Mouse (Mus musculus) v-Abl transformed pro-B cells (cell line): ENCODE measurements around the gene Col8a2.

ENCODE experiments used
- in situ Hi-C, 2 experiments: fragments of 400-800 bp; cut with MboI; formaldehyde crosslinking; loops; one replicate each; pipeline ENCODE4 v1.15.1; 2025; ENCODE audit not compliant: unreplicated experiment in 2 of 2

Gene Col8a2

DNA sequence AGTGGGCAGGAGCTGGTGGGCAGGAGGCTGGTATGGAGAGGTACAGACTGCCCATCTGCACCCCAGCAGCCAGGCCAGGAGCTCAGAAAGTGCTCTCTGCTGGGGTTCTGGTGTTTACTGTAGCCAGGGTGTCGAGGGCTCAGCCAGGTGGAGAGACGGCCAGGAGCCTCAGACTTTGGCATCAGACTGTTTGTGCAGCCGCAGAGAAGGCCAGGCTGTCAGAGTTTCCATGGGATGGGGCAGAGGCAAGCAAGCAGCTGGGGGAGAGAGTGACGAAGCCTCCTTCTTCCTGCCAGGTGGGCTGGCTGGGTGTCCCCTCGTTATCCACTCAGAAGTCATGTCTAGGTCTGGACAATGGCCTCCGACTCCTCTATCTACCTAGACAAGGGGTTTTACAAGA is 8.6 kb downstream of the Col8a2 start:
- in situ Hi-C loops = no loop called here

DNA sequence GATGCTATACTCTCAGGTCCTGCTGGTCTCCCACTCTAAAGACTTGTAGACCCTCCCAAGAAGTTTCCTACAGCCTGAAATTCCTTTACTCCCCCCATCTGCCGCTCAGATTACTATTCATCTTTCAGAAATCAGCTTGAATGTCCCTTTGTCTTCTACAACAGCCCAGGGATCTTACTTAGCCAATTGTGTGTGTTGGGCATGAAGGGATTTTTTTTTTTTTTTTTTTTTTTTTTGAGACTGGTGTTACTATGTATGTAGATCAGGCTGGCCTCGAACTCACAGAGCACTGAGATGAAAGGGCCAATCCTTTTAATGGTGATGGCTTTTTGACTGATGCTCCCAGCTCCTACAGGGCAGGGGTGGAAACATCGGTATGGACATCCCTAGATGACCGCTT is 9.3 kb downstream of the Col8a2 start:
- in situ Hi-C loops = no loop called here

DNA sequence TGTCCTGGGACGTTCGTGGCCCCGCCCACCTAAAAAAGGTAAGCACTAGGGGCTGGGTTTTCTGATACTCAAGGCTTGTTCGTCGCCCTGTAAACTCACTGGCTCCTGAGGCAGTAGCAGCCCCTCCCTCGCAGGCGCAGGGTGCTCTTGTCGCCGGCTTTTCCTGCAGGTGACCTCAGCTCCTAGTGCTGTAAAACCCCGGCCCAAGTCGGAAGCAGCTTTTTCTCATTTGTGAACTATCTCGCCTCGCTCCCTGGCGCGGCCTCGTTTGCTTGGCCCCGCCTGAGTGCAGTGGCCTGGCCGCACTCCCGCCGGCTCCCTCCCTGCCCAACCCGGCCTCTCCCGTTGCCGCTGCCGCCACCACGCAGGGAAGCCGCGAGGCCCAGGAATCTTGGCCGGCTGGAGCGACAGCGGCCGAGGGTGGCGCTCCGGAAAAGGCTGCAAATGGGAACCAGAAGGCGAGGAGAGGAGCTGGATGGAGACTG is 10.1 kb downstream of the Col8a2 start:
- in situ Hi-C loops = no loop called here

DNA sequence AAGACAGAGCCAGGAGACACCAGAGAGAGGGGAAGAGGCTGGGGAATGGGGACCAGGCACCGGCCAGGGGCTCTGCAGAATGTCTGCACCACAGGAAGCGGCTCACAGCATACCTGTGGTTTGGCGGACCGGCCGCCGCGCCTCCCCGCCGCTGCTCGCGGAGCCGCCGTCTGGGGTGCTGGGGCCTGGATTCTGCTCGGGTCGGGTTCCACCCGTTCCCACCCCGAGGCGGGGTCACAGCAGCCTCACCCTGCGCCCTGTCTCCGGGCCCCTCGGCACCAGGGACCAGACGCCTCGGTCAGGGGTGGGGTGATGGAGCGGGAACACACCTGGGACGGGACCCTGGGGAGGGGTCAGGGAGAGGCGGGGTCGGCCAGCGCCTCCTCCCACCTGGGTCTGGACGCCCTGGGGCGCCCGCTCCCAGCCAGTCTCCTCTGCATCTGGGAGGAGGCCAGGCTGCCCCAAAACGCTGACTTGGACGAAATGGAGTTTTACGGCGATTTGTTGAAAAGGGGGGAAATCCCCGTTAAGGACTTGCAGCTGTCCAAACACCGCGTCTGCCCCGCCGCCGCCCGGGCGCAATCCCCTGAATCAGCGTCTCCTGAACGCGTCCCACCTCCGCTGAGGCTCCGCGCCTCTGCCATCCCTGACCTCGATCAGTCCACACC is 14.5 kb downstream of the Col8a2 start:
- in situ Hi-C loops = loop anchor here in 1 of 2 experiments (25.0 kb wide), 1 partner anchor 1139 kb away; no protein-coding TSS in a partner anchor

DNA sequence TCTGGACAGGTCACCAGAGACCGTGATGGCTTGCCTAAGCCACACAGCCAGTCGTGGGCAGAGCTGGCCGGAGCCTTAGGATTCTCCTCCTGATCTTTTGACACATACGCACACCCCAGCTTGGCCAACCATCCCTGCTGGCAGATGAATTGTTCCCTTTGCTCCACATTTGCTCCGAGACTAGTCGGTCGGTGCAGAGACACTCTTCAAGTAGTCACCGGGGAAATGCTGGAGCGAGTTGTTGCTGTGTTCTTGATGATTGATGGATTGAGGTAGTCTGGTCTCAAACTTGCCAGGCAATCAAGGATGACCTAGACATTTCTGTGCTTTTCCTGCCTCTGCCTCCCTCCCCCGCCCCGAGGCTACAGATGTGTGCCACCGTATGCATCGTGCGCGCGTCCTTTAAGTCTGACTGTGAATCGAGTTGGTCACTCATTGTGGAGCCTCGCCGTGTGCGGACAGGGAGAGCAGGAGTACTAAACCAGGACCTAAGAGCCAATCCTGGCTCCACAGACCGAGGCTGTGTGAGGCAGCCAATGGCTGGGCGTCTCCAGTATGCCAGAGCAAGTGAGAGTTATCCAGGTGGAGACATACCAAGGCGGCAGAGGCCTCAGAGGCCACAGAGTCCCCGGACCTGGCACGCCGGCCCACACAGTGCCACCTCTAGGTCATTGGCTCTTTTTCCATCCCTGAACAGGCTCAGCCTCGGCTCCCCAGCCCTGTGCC is 15.2 kb downstream of the Col8a2 start:
- in situ Hi-C loops = loop anchor here in 1 of 2 experiments (25.0 kb wide), 1 partner anchor 1139 kb away; no protein-coding TSS in a partner anchor

DNA sequence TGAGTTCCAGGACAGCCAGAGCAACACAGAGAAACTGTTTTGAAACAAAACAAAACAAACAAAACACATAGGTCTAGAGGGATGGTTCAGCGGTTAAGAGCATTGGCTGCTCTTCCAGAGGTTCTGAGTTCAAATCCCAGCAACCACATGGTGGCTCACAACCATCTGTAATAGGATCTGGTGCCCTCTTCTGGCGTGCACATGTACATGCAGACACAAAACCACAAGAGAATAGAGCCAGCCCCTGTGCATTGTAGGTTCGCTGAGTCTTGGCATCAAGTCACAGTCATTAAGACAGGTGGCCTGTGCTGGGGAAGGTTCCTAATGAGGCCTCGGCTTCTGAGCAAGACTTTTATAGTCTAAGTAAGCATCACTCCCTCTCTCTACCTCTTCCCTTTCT is 17.3 kb downstream of the Col8a2 start:
- in situ Hi-C loops = loop anchor here in 1 of 2 experiments (25.0 kb wide), 1 partner anchor 1142 kb away; no protein-coding TSS in a partner anchor

DNA sequence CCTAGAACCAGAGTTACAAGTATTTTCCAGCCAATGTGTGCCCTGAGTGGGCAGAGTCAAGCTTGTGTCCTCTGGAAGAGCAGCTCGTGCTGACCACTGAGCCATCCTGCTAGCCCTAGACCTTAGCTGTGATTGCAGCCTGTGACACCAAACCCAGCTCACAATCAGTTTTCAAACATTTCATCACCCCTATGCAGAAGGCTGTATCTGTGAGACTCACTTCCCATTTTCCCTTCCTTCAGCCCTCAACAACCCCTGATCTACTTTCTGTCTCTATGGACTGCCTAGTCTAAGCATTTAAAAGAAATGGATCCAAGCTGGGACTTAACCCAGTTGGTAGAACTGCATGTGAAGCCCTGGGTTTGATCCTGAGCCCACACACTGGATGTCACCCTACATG is 18.8 kb downstream of the Col8a2 start:
- in situ Hi-C loops = loop anchor here (5.0 to 25.0 kb wide), 6 partner anchors 33 to 1143 kb away; partner anchors contain the start of gene Trappc3 (in 1 of the 2)

DNA sequence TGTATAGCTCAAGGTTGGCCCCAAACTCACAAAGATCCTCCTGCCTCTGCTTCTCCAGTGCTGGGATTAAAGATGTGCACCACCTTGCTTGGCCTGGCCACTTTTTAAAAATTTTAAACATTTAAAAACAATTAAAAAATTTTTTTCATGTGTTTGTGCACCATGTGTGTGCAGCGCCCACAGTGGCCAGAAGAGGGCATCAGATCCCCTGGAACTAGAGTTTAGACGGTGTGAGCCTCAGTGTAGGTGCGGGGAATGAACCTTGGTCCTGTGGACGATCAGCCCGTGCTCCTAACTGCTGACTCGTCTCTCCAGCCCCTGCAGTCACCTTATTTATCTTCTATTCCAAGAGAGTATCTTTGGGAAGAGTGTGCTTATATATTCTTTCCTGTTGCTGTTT is 19.5 kb downstream of the Col8a2 start:
- in situ Hi-C loops = loop anchor here (5.0 to 25.0 kb wide), 6 partner anchors 34 to 1144 kb away; partner anchors contain the start of gene Trappc3 (in 1 of the 2)

DNA sequence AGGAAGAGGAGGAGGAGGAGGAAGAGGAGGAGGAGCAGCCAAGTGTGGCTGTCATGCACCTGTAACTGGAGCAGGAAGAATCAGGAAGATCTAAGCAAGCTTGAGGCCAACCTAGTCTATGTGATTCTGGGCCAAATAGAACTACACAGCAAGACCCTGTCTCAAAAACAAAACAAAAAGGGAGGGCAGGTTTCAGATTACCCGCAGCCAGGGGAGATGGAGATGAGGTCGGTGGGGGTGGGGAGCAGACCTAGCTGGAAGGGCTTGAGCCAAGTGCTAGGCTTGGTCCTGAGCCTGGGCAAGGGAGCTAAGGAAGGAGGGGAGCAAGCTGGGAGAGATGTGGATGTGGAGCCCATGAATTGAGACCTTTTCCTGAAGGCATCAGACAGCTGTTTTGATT is 20.2 kb downstream of the Col8a2 start:
- in situ Hi-C loops = loop anchor here (5.0 to 25.0 kb wide), 6 partner anchors 35 to 1145 kb away; partner anchors contain the start of gene Trappc3 (in 1 of the 2)

DNA sequence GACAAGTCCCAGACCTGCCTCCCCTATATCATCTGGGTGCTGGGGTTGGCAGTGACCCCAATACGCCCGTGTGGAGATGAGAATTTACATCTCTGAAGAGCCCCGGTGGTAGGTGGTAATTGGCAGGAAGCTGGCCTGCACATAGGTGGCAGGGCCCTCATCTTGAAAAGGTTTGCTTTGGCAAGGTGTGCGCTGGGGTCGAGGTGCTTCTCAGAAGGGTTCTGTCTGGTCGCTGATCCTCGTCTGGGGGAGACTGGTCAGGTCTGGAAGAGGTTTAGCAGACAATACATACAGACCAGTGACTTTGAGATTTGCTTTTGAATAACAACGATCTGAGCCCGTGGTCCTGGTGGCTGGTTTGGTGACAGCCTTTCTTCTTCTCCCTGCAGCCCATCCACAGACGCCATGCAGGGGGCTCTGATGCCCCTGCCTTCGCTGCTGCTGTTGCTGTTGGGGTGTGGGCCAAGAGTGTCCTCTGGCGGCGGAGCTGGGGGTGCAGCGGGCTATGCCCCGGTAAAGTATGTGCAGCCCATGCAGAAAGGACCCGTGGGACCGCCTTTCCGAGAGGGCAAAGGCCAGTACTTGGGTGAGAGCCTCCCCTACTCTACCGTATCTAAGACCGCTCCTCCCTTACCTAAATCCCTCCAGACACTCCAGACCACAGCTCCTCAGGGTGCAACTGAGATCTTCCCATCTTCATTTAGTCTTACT is 22.8 kb downstream of the Col8a2 start:
- in situ Hi-C loops = loop anchor here (5.0 to 25.0 kb wide), 6 partner anchors 37 to 1147 kb away; partner anchors contain the start of gene Trappc3 (in 1 of the 2)

DNA sequence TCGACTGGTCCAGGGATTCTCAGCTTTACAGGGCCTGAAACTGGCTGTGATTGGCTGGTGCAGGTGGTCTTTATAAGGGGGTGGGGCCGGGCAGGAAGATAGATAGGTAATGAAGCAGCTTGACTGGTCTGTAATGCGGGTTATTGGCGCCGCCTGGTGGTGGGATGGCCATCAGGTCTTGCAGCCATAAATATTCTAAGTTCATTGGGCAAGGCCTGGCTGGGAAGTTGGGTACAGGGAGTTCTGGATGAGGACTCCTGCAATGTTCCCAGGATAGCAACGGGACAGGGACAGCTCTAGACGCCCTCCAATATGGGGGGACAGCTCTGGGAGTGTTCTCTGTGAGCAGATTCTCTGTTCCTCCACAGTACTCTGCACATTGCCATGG is 23.3 kb downstream of the Col8a2 start:
- in situ Hi-C loops = loop anchor here (5.0 to 25.0 kb wide), 6 partner anchors 38 to 1148 kb away; partner anchors contain the start of gene Trappc3 (in 1 of the 2)

DNA sequence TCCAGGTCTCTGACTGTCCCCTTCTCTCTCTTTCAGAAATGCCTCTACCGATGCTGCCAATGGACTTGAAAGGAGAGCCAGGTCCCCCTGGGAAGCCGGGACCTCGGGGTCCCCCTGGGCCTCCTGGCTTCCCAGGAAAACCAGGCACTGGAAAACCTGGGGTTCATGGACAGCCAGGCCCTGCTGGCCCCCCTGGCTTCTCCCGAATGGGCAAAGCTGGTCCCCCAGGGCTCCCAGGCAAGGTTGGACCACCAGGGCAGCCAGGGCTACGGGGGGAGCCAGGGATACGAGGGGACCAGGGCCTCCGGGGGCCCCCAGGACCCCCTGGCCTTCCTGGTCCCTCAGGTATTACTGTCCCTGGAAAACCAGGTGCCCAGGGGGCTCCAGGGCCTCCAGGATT is 23.8 kb downstream of the Col8a2 start:
- in situ Hi-C loops = loop anchor here in 1 of 2 experiments (25.0 kb wide), 1 partner anchor 1148 kb away; no protein-coding TSS in a partner anchor

DNA sequence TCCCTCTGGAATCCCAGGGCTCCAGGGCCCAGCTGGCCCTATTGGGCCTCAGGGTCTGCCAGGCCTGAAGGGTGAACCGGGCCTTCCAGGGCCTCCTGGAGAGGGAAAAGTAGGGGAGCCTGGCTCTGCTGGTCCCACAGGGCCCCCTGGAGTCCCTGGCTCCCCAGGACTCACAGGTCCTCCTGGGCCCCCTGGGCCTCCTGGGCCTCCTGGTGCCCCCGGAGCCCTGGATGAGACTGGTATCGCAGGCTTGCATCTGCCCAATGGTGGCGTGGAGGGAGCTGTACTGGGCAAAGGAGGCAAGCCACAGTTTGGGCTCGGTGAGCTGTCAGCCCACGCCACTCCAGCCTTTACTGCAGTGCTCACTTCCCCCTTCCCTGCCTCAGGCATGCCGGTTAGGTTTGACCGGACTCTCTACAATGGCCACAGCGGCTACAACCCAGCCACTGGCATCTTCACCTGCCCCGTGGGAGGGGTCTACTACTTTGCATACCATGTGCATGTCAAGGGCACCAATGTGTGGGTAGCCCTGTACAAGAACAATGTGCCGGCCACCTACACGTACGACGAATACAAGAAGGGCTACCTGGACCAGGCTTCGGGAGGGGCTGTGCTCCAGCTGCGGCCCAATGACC is 25.1 kb downstream of the Col8a2 start:
- in situ Hi-C loops = loop anchor here in 1 of 2 experiments (25.0 kb wide), 1 partner anchor 1149 kb away; no protein-coding TSS in a partner anchor

DNA sequence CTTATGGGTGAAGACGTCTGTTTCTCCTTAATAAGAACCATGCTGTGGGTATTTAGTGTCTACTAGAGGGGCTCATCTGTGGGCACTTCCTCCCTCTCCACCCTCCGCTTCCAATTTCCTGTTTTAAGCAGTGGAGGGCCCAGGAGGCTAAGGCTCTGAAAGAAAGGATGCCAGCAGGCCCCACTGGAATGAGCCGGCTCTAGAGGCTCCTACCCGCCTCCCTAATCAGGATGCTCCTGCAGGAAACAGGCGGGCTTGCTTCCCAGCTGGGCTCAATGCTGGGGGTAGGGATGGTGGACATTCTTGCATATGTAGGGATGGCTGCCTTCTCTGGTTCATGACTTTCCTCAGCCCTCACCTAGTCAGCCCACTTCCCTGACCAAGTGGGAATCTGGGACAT is 26.6 kb downstream of the Col8a2 start:
- in situ Hi-C loops = loop anchor here in 1 of 2 experiments (25.0 kb wide), 1 partner anchor 1151 kb away; no protein-coding TSS in a partner anchor

DNA sequence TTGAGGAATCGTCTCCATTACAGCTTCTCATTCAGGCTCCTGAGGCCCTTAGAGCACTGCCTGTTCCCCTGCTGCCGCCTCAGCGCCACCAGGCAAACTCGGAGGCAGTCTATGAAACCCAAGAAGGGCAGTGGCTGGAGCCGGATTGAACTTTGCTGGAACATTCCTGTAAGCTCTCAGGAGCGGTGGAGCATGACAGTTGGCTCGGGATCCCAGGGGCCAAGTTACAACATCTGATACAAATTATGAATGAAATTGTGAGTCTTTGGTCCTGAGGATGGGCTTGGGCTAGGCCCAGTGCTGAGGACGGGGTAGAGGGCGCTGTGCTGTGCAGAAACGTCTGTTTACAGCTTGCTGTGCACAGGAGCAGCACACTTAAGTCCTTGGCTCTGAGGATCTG is 27.8 kb downstream of the Col8a2 start:
- in situ Hi-C loops = loop anchor here in 1 of 2 experiments (25.0 kb wide), 1 partner anchor 1152 kb away; no protein-coding TSS in a partner anchor

DNA sequence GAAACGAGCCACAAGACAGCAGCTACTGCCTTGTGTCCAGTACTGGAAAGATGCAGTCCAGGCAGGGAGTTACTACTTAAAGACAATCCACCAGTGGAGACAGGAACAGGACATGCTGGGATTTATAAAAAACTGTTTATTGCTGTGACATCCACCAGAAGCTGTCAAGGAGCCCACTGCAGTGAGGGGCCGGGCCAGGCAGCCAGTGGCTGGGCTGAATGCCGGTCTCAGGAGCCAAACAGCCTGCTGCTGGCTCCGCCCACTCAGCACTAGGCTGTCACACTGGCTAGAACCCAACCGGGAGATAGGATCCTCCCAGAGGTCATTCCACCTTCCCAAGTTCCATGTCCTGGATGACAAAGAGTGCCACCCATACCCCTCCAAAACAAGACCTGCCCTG is 29.3 kb downstream of the Col8a2 start:
- in situ Hi-C loops = loop anchor here in 1 of 2 experiments (25.0 kb wide), 1 partner anchor 1154 kb away; no protein-coding TSS in a partner anchor

DNA sequence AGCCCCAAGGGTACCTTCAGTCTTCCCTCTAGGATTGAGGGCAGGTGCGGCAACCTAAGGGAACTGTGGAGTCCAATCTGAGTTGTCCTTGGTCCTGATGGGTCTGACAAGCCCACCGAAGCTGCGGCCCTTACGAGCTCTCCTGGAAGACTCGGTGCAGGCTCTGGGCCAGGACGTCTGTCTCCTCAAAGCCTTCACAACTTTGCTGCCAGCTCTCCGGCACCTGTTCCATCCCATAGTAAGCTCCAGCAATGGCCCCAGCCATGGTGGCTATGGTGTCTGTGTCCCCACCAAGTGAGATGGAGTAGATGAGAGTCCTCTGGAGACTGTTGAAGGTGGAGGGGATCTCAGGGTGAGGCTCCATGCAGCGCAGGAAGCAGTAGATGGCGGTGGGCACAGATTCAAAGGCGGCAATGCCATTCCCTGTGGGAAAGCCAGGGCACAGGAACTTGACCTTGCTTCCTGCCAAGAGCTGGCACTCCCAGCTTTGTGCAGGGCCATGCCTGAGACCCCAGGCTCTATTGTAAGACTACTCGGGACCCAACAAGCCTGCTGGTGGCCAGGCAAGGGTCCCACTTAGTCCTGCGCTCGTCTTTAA is 29.9 kb downstream of the Col8a2 start:
- in situ Hi-C loops = loop anchor here in 1 of 2 experiments (25.0 kb wide), 1 partner anchor 1154 kb away; no protein-coding TSS in a partner anchor

DNA sequence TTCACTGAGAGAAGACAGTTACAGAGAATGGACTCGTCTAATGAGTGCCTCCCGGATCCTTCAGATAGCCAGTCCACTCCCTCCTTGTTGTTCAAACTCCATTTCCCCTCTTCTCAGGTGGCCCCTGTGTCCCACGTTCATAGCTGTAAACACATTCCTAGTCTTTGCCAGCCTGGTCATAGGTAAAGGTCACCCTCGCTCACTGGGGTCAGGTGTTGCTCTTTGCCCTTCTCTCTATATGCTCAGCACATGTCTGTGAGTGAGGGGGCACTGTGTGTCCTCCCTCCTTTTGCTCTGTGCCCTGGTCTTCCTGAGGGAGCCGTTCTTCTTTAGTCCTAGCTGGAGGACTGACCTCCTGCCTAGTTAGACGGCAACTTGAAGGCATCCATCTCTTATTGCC is 33.2 kb downstream of the Col8a2 start:
- in situ Hi-C loops = loop anchor here in 1 of 2 experiments (25.0 kb wide), 1 partner anchor 1158 kb away; no protein-coding TSS in a partner anchor
